8 mouse cellular contexts compared by ENCODE assay signal in genomic region chr11:69411538-69412203, GRCm38 (mm10). TPM values are rescaled to one million over a fixed set of nuclear protein-coding genes. Genes with fewer than 3 reads are reported as not detected.
DNase-seq lines count a peak whose midpoint lies in the region; ATAC-seq and TF ChIP-seq lines count a peak whose summit lies in the region.

No protein-coding gene starts in this region.

- ATAC-seq in embryonic facial prominence, embryonic 12.5 days (ENCODE audit: insufficient number of reproducible peaks, insufficient read depth, low FRiP score, low TSS enrichment), result no peak
- peak; percentile 23; the same call in 1 of the 2 replicates for ATAC-seq in heart, embryonic 14.5 days (ENCODE audit: insufficient number of reproducible peaks, insufficient read depth, low FRiP score, low read depth)
- ATAC-seq in activated CD4-positive, CD25-positive, alpha-beta regulatory T cell, adult 4 months, result no peak

- no peaks in the 10 kb centered on the region for H3K9me3 ChIP-seq in embryonic facial prominence, embryonic 12.5 days
- H3K9me3 ChIP-seq in heart, embryonic 14.5 days (ENCODE audit: control insufficient read depth, low read length), result no peaks in the 10 kb centered on the region

- DNase-seq in NIH3T3 (ENCODE audit: low read depth), result peak; percentile 92
- DNase-seq in kidney, postnatal 10 days, result peak; percentile 89
- peak; percentile 86 for DNase-seq in lung, postnatal 10 days
- DNase-seq in right cerebral cortex, postnatal 14 days, result peak; percentile 72

- peak overlapping the region; percentile 90 for H3K9ac ChIP-seq in embryonic facial prominence, embryonic 12.5 days
- peak overlapping the region; percentile 94 for H3K9ac ChIP-seq in heart, embryonic 14.5 days (ENCODE audit: low read length)

- H3K4me2 ChIP-seq in embryonic facial prominence, embryonic 12.5 days (replicated peaks), result peak overlapping the region; percentile 98
- H3K4me2 ChIP-seq in heart, embryonic 14.5 days (ENCODE audit: low read length), result peak overlapping the region; percentile 77

- peak overlapping the region; percentile 63 for H3ac ChIP-seq in C2C12 (ENCODE audit: control insufficient read depth, insufficient read length, low read depth)

- peaks cover 52% of the 10 kb centered on the region for H3K79me3 ChIP-seq in C2C12 (ENCODE audit: low read depth)

- peak overlapping the region; percentile 99 for H3K27ac ChIP-seq in embryonic facial prominence, embryonic 12.5 days
- H3K27ac ChIP-seq in heart, embryonic 14.5 days (replicated peaks in 1 of 2; ENCODE audit: control insufficient read depth in 1 of 2, insufficient read depth in 1 of 2, low read depth in 2 of 2, low read length in 2 of 2), result peak overlapping the region; percentile 94 to 98

- H3K27me3 ChIP-seq in C2C12 (ENCODE audit: control insufficient read depth, insufficient read depth, insufficient read length), result no peaks in the 10 kb centered on the region
- no peaks in the 10 kb centered on the region for H3K27me3 ChIP-seq in embryonic facial prominence, embryonic 12.5 days
- no peaks in the 10 kb centered on the region for H3K27me3 ChIP-seq in heart, embryonic 14.5 days (ENCODE audit: control insufficient read depth, insufficient read depth, low read length)

- under 1% methylated on average over 39 of the region's 39 CpGs for WGBS in embryonic facial prominence, embryonic 12.5 days
- WGBS in heart, embryonic 14.5 days, result under 1% methylated on average over 38 of the region's 39 CpGs

- peaks cover 98% of the 10 kb centered on the region for H3K79me2 ChIP-seq in C2C12 (ENCODE audit: control insufficient read depth, insufficient read depth)

- peak overlapping the region; percentile 69 for H3K4me3 ChIP-seq in C2C12 (ENCODE audit: insufficient read depth, poor library complexity, severe bottlenecking)
- peak overlapping the region; percentile 84 for H3K4me3 ChIP-seq in embryonic facial prominence, embryonic 12.5 days
- peak overlapping the region; percentile 75 for H3K4me3 ChIP-seq in heart, embryonic 14.5 days (ENCODE audit: control insufficient read depth in 1 of 2, insufficient read depth in 1 of 2, low read depth in 1 of 2, low read length in 2 of 2)

- TF ChIP-seq CTCF in C2C12 (IDR thresholded peaks at IDR 0.05; ENCODE audit: control insufficient read depth, insufficient read depth, insufficient read length), result no peak

- peaks cover 53% of the 10 kb centered on the region for H3K4me1 ChIP-seq in embryonic facial prominence, embryonic 12.5 days
- peaks cover 37 to 48% of the 10 kb centered on the region in 2 experiments for H3K4me1 ChIP-seq in heart, embryonic 14.5 days (ENCODE audit: control insufficient read depth in 2 of 2, insufficient read depth in 2 of 2, low read length in 2 of 2)

- peaks cover 39% of the 10 kb centered on the region for H3K36me3 ChIP-seq in C2C12 (ENCODE audit: control insufficient read depth, insufficient read depth)
- H3K36me3 ChIP-seq in embryonic facial prominence, embryonic 12.5 days, result peaks cover 24% of the 10 kb centered on the region
- peaks cover 32% of the 10 kb centered on the region for H3K36me3 ChIP-seq in heart, embryonic 14.5 days (ENCODE audit: control insufficient read depth, insufficient read depth, low read length)

TF ChIP-seq in C2C12, 6 proteins besides CTCF, POLR2A, EP300 and RAD21:
- peak; percentile 8 for TF ChIP-seq USF1 (IDR thresholded peaks at IDR 0.05; ENCODE audit: low read depth)
- no peak for TF ChIP-seq FOSL1 (IDR thresholded peaks at IDR 0.05; ENCODE audit: insufficient read depth, low read length, poor library complexity, severe bottlenecking)
TF ChIP-seq in C2C12: peak in this region for 1.

RNA-seq across cellular contexts. Expression of gene Kdm6b, which starts 1.8 kb away (rescaled TPM):
- 9.0 TPM for polyA plus RNA-seq in C2C12 (2012; fragmentation: generic; extraction: Trizol)
- polyA plus RNA-seq in embryonic facial prominence, embryonic 12.5 days (2016; fragmentation: Nextera tagmentation; extraction: Ambion mirVana), result 42.3 and 43.4 TPM in 2 replicates
- polyA plus RNA-seq in heart, embryonic 14.5 days (2014; fragmentation: Nextera tagmentation; extraction: Ambion mirVana), result 18.0 and 22.0 TPM in 2 replicates
- 10 to 100 TPM; 23.6 to 28.3 TPM for polyA plus RNA-seq in activated CD4-positive, CD25-positive, alpha-beta regulatory T cell, adult 4 months (2017; shearing (Covaris generic))

RNA-seq across cellular contexts. Expression of gene Tmem88, which starts 13.6 kb away (rescaled TPM):
- polyA plus RNA-seq in C2C12 (2012; fragmentation: generic; extraction: Trizol), result 0.16 TPM
- 18.1 and 21.3 TPM in 2 replicates for polyA plus RNA-seq in embryonic facial prominence, embryonic 12.5 days (2016; fragmentation: Nextera tagmentation; extraction: Ambion mirVana)
- polyA plus RNA-seq in heart, embryonic 14.5 days (2014; fragmentation: Nextera tagmentation; extraction: Ambion mirVana), result 43.1 and 46.7 TPM in 2 replicates
- polyA plus RNA-seq in activated CD4-positive, CD25-positive, alpha-beta regulatory T cell, adult 4 months (2017; shearing (Covaris generic)), result under 1 TPM; 0.22 to 0.51 TPM

RNA-seq across cellular contexts. Expression of gene Cyb5d1, which starts 16.2 kb away (rescaled TPM):
- 22.8 TPM for polyA plus RNA-seq in C2C12 (2012; fragmentation: generic; extraction: Trizol)
- 44.6 and 50.0 TPM in 2 replicates for polyA plus RNA-seq in embryonic facial prominence, embryonic 12.5 days (2016; fragmentation: Nextera tagmentation; extraction: Ambion mirVana)
- polyA plus RNA-seq in heart, embryonic 14.5 days (2014; fragmentation: Nextera tagmentation; extraction: Ambion mirVana), result 19.9 and 22.1 TPM in 2 replicates
- polyA plus RNA-seq in activated CD4-positive, CD25-positive, alpha-beta regulatory T cell, adult 4 months (2017; shearing (Covaris generic)), result 10 to 100 TPM in 1 of 2 experiments, 1 to 10 TPM in 1; 9.4 to 17.9 TPM

RNA-seq across cellular contexts. Expression of gene Naa38, which starts 16.4 kb away (rescaled TPM):
- 229 TPM for polyA plus RNA-seq in C2C12 (2012; fragmentation: generic; extraction: Trizol)
- polyA plus RNA-seq in embryonic facial prominence, embryonic 12.5 days (2016; fragmentation: Nextera tagmentation; extraction: Ambion mirVana), result 126 and 129 TPM in 2 replicates
- polyA plus RNA-seq in heart, embryonic 14.5 days (2014; fragmentation: Nextera tagmentation; extraction: Ambion mirVana), result 158 and 174 TPM in 2 replicates
- polyA plus RNA-seq in activated CD4-positive, CD25-positive, alpha-beta regulatory T cell, adult 4 months (2017; shearing (Covaris generic)), result 100 to 1,000 TPM; 146 TPM

RNA-seq across cellular contexts. Expression of gene Chd3, which starts 42.5 kb away (rescaled TPM):
- 100 TPM for polyA plus RNA-seq in C2C12 (2012; fragmentation: generic; extraction: Trizol)
- 130 and 135 TPM in 2 replicates for polyA plus RNA-seq in embryonic facial prominence, embryonic 12.5 days (2016; fragmentation: Nextera tagmentation; extraction: Ambion mirVana)
- polyA plus RNA-seq in heart, embryonic 14.5 days (2014; fragmentation: Nextera tagmentation; extraction: Ambion mirVana), result 16.5 TPM in 2 replicates
- 10 to 100 TPM; 58.7 to 62.7 TPM for polyA plus RNA-seq in activated CD4-positive, CD25-positive, alpha-beta regulatory T cell, adult 4 months (2017; shearing (Covaris generic))

Comparison
In these comparisons a context has a peak if more than half of its experiments do, and no peak if none do; other contexts are left out.
1. RNA of gene Tmem88, which starts 13.6 kb away (polyA plus RNA-seq): 43.1 to 46.7 TPM in heart, embryonic 14.5 days and 18.1 to 21.3 TPM in embryonic facial prominence, embryonic 12.5 days; 0.22 to 0.51 TPM in activated CD4-positive, CD25-positive, alpha-beta regulatory T cell, adult 4 months and 0.16 TPM in C2C12 (single experiment); every median in the first group is over 10 times any median in the second.
2. Peak in every context shown above with its lines, with median percentiles within 50 percentile points of each other: H3K4me3 ChIP-seq and DNase-seq.